Mouse (Mus musculus): ENCODE measurements around the gene Hcn1.

- TF ChIP-seq CTCF (IDR thresholded peaks at IDR 0.05; ENCODE audit: low read depth) (no peak), EP300 (optimal IDR thresholded peaks at IDR 0.05) (no peak)
Measured at GRCm38 (mm10) chr13:117657501-117657900, 55.4 kb downstream of the Hcn1 start.
